Mouse (Mus musculus): ENCODE data around the gene E330034G19Rik. TPM values are rescaled to one million over a fixed set of nuclear protein-coding genes. Genes with fewer than 3 reads are reported as not detected.
"Not testable (repeated sequence)": the region's sequence is repeated elsewhere in the genome, so short reads cannot be mapped to it uniquely, and the experiment has no call there.

Gene E330034G19Rik
- total and polyA plus RNA-seq, 3 experiments = not detected

GRCm38 (mm10) chr14:24293631-24294030, 617 bp downstream of the E330034G19Rik start:
- DNase-seq (ENCODE audit: low read depth, low spot score) = no peak
- Histone ChIP-seq H3K9ac (ENCODE audit: control insufficient read depth, low read depth, low read length, poor library complexity, severe bottlenecking) (no peak overlapping the region), H3K4me3 (ENCODE audit: control insufficient read depth in 1 of 2, insufficient read depth in 1 of 2, low read depth in 2 of 2, low read length in 2 of 2) (no peak overlapping the region), H3K4me1 (ENCODE audit: control insufficient read depth in 1 of 2, insufficient read depth in 2 of 2, low read length in 2 of 2) (no peaks in the 10 kb centered on the region), H3K79me2 (ENCODE audit: control insufficient read depth, insufficient read depth, low read length, poor library complexity) (no peaks in the 10 kb centered on the region), H3K27me3 (ENCODE audit: control insufficient read depth in 1 of 2, insufficient read depth in 2 of 2, low read length in 2 of 2) (no peaks in the 10 kb centered on the region), H3K36me3 (ENCODE audit: control insufficient read depth in 1 of 2, insufficient read depth in 2 of 2, low read length in 2 of 2) (no peaks in the 10 kb centered on the region), H3K9me3 (replicated peaks; ENCODE audit: insufficient read depth, low read length) (no peaks in the 10 kb centered on the region), H3K27ac (ENCODE audit: control insufficient read depth, low read depth, low read length) (no peak overlapping the region)
- TF ChIP-seq TAL1 (IDR thresholded peaks at IDR 0.05; ENCODE audit: low read length) (no peak), EP300 (IDR thresholded peaks at IDR 0.05; ENCODE audit: low read depth in 1 of 2, low read length in 2 of 2) (no peak), MEF2A (IDR thresholded peaks at IDR 0.05; ENCODE audit: extremely low read depth, insufficient replicate concordance, low read depth, low read length, poor library complexity, severe bottlenecking) (no peak), KAT2A (conservative IDR thresholded peaks at IDR 0.05; ENCODE audit: low read depth, low read length) (no peak), TBP (IDR thresholded peaks at IDR 0.05; ENCODE audit: low read depth, low read length) (no peak), SMC3 (IDR thresholded peaks at IDR 0.05; ENCODE audit: low read depth, low read length) (no peak), ZKSCAN1 (IDR thresholded peaks at IDR 0.05; ENCODE audit: low read depth, low read length) (no peak), POLR2A (IDR thresholded peaks at IDR 0.05; ENCODE audit: control insufficient read depth in 1 of 2, insufficient read depth in 1 of 2, low read depth in 1 of 2, low read length in 2 of 2, poor library complexity in 1 of 2) (no peak)

- H3K4me1 ChIP-seq (ENCODE audit: control insufficient read depth in 1 of 2, insufficient read depth in 2 of 2, low read length in 2 of 2); H3K36me3 ChIP-seq (ENCODE audit: control insufficient read depth in 1 of 2, insufficient read depth in 2 of 2, low read length in 2 of 2); H3K27me3 ChIP-seq (ENCODE audit: control insufficient read depth in 1 of 2, insufficient read depth in 2 of 2, low read length in 2 of 2); DNase-seq (ENCODE audit: low read depth, low spot score); H3K4me3 ChIP-seq (ENCODE audit: control insufficient read depth in 1 of 2, insufficient read depth in 1 of 2, low read depth in 2 of 2, low read length in 2 of 2); H3K27ac ChIP-seq (ENCODE audit: control insufficient read depth, low read depth, low read length); H3K9ac ChIP-seq (ENCODE audit: control insufficient read depth, low read depth, low read length, poor library complexity, severe bottlenecking); H3K9me3 ChIP-seq (replicated peaks; ENCODE audit: insufficient read depth, low read length); H3K79me2 ChIP-seq (ENCODE audit: control insufficient read depth, insufficient read depth, low read length, poor library complexity): not testable (repeated sequence)
Observed at GRCm38 (mm10) chr14:24302126-24302525, 9.1 kb downstream of the E330034G19Rik start.

GRCm38 (mm10) chr14:24306667-24307066, 13.7 kb downstream of the E330034G19Rik start:
- H3K79me2 ChIP-seq (ENCODE audit: control insufficient read depth, insufficient read depth, low read length, poor library complexity) = no peaks in the 10 kb centered on the region
- DNase-seq (ENCODE audit: low read depth, low spot score) = no peak
- H3K27ac ChIP-seq (ENCODE audit: control insufficient read depth, low read depth, low read length) = no peak overlapping the region
- H3K9ac ChIP-seq (ENCODE audit: control insufficient read depth, low read depth, low read length, poor library complexity, severe bottlenecking) = no peak overlapping the region
- H3K4me1 ChIP-seq (ENCODE audit: control insufficient read depth in 1 of 2, insufficient read depth in 2 of 2, low read length in 2 of 2) = no peaks in the 10 kb centered on the region
- H3K9me3 ChIP-seq (replicated peaks; ENCODE audit: insufficient read depth, low read length) = no peaks in the 10 kb centered on the region
- no peaks in the 10 kb centered on the region for H3K27me3 ChIP-seq (ENCODE audit: control insufficient read depth in 1 of 2, insufficient read depth in 2 of 2, low read length in 2 of 2)
- H3K36me3 ChIP-seq (ENCODE audit: control insufficient read depth in 1 of 2, insufficient read depth in 2 of 2, low read length in 2 of 2) = no peaks in the 10 kb centered on the region
- H3K4me3 ChIP-seq (ENCODE audit: control insufficient read depth in 1 of 2, insufficient read depth in 1 of 2, low read depth in 2 of 2, low read length in 2 of 2) = no peak overlapping the region
- no peak for TF ChIP-seq POLR2AphosphoS5 (IDR thresholded peaks at IDR 0.05; ENCODE audit: borderline replicate concordance, low read depth, low read length)
- TF ChIP-seq ZNF384 (IDR thresholded peaks at IDR 0.05; ENCODE audit: low read depth, low read length) = no peak
- TF ChIP-seq MYC (IDR thresholded peaks at IDR 0.05; ENCODE audit: low read depth, low read length) = no peak
- TF ChIP-seq MAZ (IDR thresholded peaks at IDR 0.05; ENCODE audit: low read depth, low read length) = no peak
- TF ChIP-seq TAL1 (IDR thresholded peaks at IDR 0.05; ENCODE audit: low read length) = no peak
- TF ChIP-seq USF1 (IDR thresholded peaks at IDR 0.05; ENCODE audit: low read depth, low read length) = no peak
- no peak for TF ChIP-seq ZKSCAN1 (IDR thresholded peaks at IDR 0.05; ENCODE audit: low read depth, low read length)
- TF ChIP-seq CHD1 (IDR thresholded peaks at IDR 0.05; ENCODE audit: low read depth, low read length) = no peak
- TF ChIP-seq BHLHE40 (IDR thresholded peaks at IDR 0.05; ENCODE audit: borderline replicate concordance, low read depth, low read length) = no peak
